Mouse (Mus musculus) adrenal gland, adult (tissue): ENCODE results near the gene 6720489N17Rik.
"Not testable (repeated sequence)": the region's sequence is repeated elsewhere in the genome, so short reads cannot be mapped to it uniquely, and the experiment has no call there.

ENCODE experiments used
- DNase-seq, 2 experiments: peaks; one replicate each; pipeline ENCODE4 v3.0.0; 2022 to 2023; ENCODE audit warnings: low spot score in 1 of 2; ENCODE audit not compliant: inconsistent age in 2 of 2

6720489N17Rik gene

GRCm38 (mm10) chr13:62623577-62624276 lies at the start of gene 6720489N17Rik:
6720489N17Rik (minus strand) TSS chr13:62624182.
- DNase-seq: peak; percentile 76 to 92

- DNase-seq: no peak
Measured at GRCm38 (mm10) chr13:62653369-62653743, 29.4 kb upstream of the 6720489N17Rik start.

GRCm38 (mm10) chr13:62652681-62653368 lies 28.8 kb upstream of the 6720489N17Rik start:
- DNase-seq: peak; percentile 74 to 92

GRCm38 (mm10) chr13:62627071-62627470 lies 3.1 kb upstream of the 6720489N17Rik start:
- peak in 1 of 2 experiments; percentile 55 for DNase-seq

GRCm38 (mm10) chr13:62624277-62624665 lies 289 bp upstream of the 6720489N17Rik start:
- DNase-seq: not testable (repeated sequence)

GRCm38 (mm10) chr13:62617449-62617848 lies 6.5 kb downstream of the 6720489N17Rik start:
- DNase-seq: not testable (repeated sequence)

- not testable (repeated sequence) for DNase-seq
Measured at GRCm38 (mm10) chr13:62571099-62571498, 52.9 kb downstream of the 6720489N17Rik start, which contains the start of gene Zfp934. Zfp934 (minus strand) TSS chr13:62571199.

GRCm38 (mm10) chr13:62561696-62562095 lies 62.3 kb downstream of the 6720489N17Rik start:
- DNase-seq: peak in 1 of 2 experiments; percentile 68

GRCm38 (mm10) chr13:62558189-62559110 lies 65.5 kb downstream of the 6720489N17Rik start, which contains the start of gene Zfp935:
Zfp935 (minus strand) TSS chr13:62558511.
- DNase-seq: peak; percentile 82 to 94
